9 mouse cellular contexts compared by ENCODE assay signal in the genomic region with DNA sequence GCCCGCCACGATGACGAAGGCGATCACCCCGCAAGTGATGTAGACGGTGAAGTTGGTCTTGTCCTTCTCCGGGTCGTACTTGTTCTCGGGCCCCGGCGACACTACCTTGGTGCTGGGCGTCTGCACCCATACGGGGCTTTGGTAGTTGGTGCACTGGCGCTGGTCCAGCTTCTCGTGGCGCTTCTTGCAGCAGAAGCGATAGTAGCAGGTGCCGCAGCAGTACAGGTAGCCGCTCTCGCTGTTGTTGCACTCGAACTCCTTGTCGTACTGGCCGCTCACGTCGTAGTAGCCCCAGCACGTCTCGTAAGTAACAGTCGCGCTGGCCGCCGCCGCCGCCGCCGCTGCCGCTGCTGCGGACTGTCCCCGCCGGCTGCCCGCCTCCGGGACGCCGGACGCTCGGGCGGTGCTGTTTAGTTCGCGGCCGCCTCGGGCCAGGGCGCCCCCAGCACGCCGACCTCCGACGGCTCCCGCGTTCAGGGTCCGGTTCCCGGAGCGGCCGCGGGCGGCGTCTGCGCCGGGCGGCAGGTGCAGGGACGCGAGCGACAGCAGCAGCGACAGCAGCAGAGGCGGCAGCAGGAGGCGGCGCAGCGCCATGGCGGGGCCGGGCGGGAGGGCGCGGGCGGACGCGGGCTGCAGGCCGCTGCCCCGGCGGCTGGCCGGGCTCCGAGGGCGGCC. TPM values are rescaled to one million over a fixed set of nuclear protein-coding genes. Genes with fewer than 3 reads are reported as not detected.
DNase-seq lines count a peak whose midpoint lies in the region; ATAC-seq and TF ChIP-seq lines count a peak whose summit lies in the region.
"Had no signal": no experiment of that assay in that cellular context is flagged by ENCODE, and none has a peak within 500 bp of the region (broad histone marks: within the 10 kb centered on the region; RNA-seq: fewer than 3 reads in every experiment).

Shisa6 (minus strand) TSS at position 594 of the 675 bp plus-strand sequence.

- H3K9me3 ChIP-seq in heart, embryonic 10.5 days, result no peaks in the 10 kb centered on the region
- H3K9me3 ChIP-seq in forebrain, embryonic 12.5 days, result no peaks in the 10 kb centered on the region
- H3K9me3 ChIP-seq in kidney, postnatal 0 days (replicated peaks; ENCODE audit: low read length), result no peaks in the 10 kb centered on the region
- H3K9me3 ChIP-seq in liver, embryonic 16.5 days (replicated peaks; ENCODE audit: control insufficient read depth, low read length), result no peaks in the 10 kb centered on the region
- H3K9me3 ChIP-seq in stomach, embryonic 15.5 days, result no peaks in the 10 kb centered on the region

- ATAC-seq in forebrain, embryonic 12.5 days (ENCODE audit: low FRiP score), result peak; percentile 74
- ATAC-seq in kidney, postnatal 0 days (replicated peaks; ENCODE audit: low FRiP score, low read depth), result peak; percentile 27; the same call in 1 of the 2 replicates
- ATAC-seq in liver, embryonic 16.5 days (ENCODE audit: low read depth), result no peak
- ATAC-seq in stomach, embryonic 15.5 days (ENCODE audit: insufficient read depth, low FRiP score, low read depth), result peak; percentile 12; the same call in 1 of the 2 replicates

- peak within 1 kb of the TSS; percentile 68 for H3K9ac ChIP-seq in forebrain, embryonic 12.5 days
- peak within 1 kb of the TSS; percentile 23; the same call in 1 of the 2 replicates for H3K9ac ChIP-seq in kidney, postnatal 0 days (ENCODE audit: low read depth, low read length)
- no peak within 1 kb of the TSS for H3K9ac ChIP-seq in liver, embryonic 16.5 days (ENCODE audit: low read depth, low read length)
- no peak within 1 kb of the TSS for H3K9ac ChIP-seq in stomach, embryonic 15.5 days

- H3K36me3 ChIP-seq in heart, embryonic 10.5 days, result no peaks in the 10 kb centered on the region
- no peaks in the 10 kb centered on the region for H3K36me3 ChIP-seq in forebrain, embryonic 12.5 days (replicated peaks)
- H3K36me3 ChIP-seq in kidney, postnatal 0 days (ENCODE audit: insufficient read depth, low read length), result no peaks in the 10 kb centered on the region
- H3K36me3 ChIP-seq in liver, embryonic 16.5 days (ENCODE audit: control insufficient read depth, insufficient read depth), result no peaks in the 10 kb centered on the region
- H3K36me3 ChIP-seq in stomach, embryonic 15.5 days, result no peaks in the 10 kb centered on the region

- H3K4me1 ChIP-seq in heart, embryonic 10.5 days, result peaks cover 29% of the 10 kb centered on the region
- H3K4me1 ChIP-seq in forebrain, embryonic 12.5 days, result peaks cover 19% of the 10 kb centered on the region
- peaks cover 7% of the 10 kb centered on the region; the same call in 1 of the 2 replicates for H3K4me1 ChIP-seq in kidney, postnatal 0 days (replicated peaks; ENCODE audit: insufficient read depth, low read length)
- H3K4me1 ChIP-seq in liver, embryonic 16.5 days (ENCODE audit: control insufficient read depth, low read depth, low read length), result no peaks in the 10 kb centered on the region
- peaks cover 5% of the 10 kb centered on the region; the same call in 1 of the 2 replicates for H3K4me1 ChIP-seq in stomach, embryonic 15.5 days

- peak within 1 kb of the TSS; percentile 93 for H3K4me2 ChIP-seq in forebrain, embryonic 12.5 days
- H3K4me2 ChIP-seq in kidney, postnatal 0 days (ENCODE audit: low read length), result peak within 1 kb of the TSS; percentile 85
- peak within 1 kb of the TSS; percentile 43 for H3K4me2 ChIP-seq in liver, embryonic 16.5 days (ENCODE audit: low read depth, low read length)
- peak within 1 kb of the TSS; percentile 95 for H3K4me2 ChIP-seq in stomach, embryonic 15.5 days

- H3K27ac ChIP-seq in heart, embryonic 10.5 days, result peak within 1 kb of the TSS; percentile 70
- H3K27ac ChIP-seq in forebrain, embryonic 12.5 days, result 0 out of 2 replicates have a peak within 1 kb of the TSS, but pooled peaks have one; percentile 31
- H3K27ac ChIP-seq in kidney, postnatal 0 days, result no peak within 1 kb of the TSS
- no peak within 1 kb of the TSS for H3K27ac ChIP-seq in liver, embryonic 16.5 days (ENCODE audit: low read length)
- H3K27ac ChIP-seq in stomach, embryonic 15.5 days, result no peak within 1 kb of the TSS

- H3K4me3 ChIP-seq in heart, embryonic 10.5 days, result peak within 1 kb of the TSS; percentile 77
- H3K4me3 ChIP-seq in forebrain, embryonic 12.5 days (replicated peaks), result peak within 1 kb of the TSS; percentile 67
- H3K4me3 ChIP-seq in kidney, postnatal 0 days (replicated peaks; ENCODE audit: low read depth, low read length), result peak within 1 kb of the TSS; percentile 44
- peak within 1 kb of the TSS; percentile 34 for H3K4me3 ChIP-seq in liver, embryonic 16.5 days (ENCODE audit: low read depth, low read length)
- H3K4me3 ChIP-seq in stomach, embryonic 15.5 days (replicated peaks), result peak within 1 kb of the TSS; percentile 56

- DNase-seq in heart, embryonic 10.5 days (ENCODE audit: low spot score), result no peak
- DNase-seq in heart, adult 9 months (ENCODE audit: low spot score in 2 of 2), result no peak
- peak; percentile 41 for DNase-seq in R1 (ENCODE audit: low read depth, low spot score)
- DNase-seq in kidney, postnatal 0 days (ENCODE audit: low spot score), result no peak
- DNase-seq in c-Kit-positive CD71-positive TER-119-positive erythroid progenitor cells, embryonic 14.5 days (ENCODE audit: low spot score), result no peak

- WGBS in heart, embryonic 10.5 days, result under 1% methylated on average over 79 of the region's 89 CpGs
- WGBS in forebrain, embryonic 12.5 days, result under 1% methylated on average over 83 of the region's 89 CpGs
- under 1% methylated on average over 82 of the region's 89 CpGs for WGBS in kidney, postnatal 0 days
- WGBS in liver, embryonic 16.5 days (ENCODE audit: insufficient replicate concordance), result 2% methylated on average over 71 of the region's 89 CpGs
- WGBS in stomach, embryonic 15.5 days, result 1% methylated on average over 76 of the region's 89 CpGs

- H3K27me3 ChIP-seq in heart, embryonic 10.5 days (ENCODE audit: insufficient read depth, poor library complexity, severe bottlenecking), result peaks cover 81% of the 10 kb centered on the region
- peaks cover 74% of the 10 kb centered on the region for H3K27me3 ChIP-seq in forebrain, embryonic 12.5 days
- H3K27me3 ChIP-seq in kidney, postnatal 0 days (ENCODE audit: insufficient read depth, low read length), result peaks cover 60% of the 10 kb centered on the region
- H3K27me3 ChIP-seq in liver, embryonic 16.5 days (ENCODE audit: control insufficient read depth, insufficient read depth, low read depth, low read length), result peaks cover 47% of the 10 kb centered on the region
- H3K27me3 ChIP-seq in stomach, embryonic 15.5 days (replicated peaks), result peaks cover 67% of the 10 kb centered on the region
- H3K27me3 ChIP-seq: Patski had no signal

- TF ChIP-seq CTCF in kidney, postnatal 0 days (IDR thresholded peaks at IDR 0.05; ENCODE audit: low read depth), result no peak

RNA-seq across cellular contexts. Expression of gene Shisa6, which starts in this region (rescaled TPM):
- polyA plus RNA-seq in heart, embryonic 10.5 days (2016; fragmentation: Nextera tagmentation; extraction: Ambion mirVana), result 0.20 and 0.22 TPM in 2 replicates
- 0.66 and 0.92 TPM in 2 replicates for polyA plus RNA-seq in forebrain, embryonic 12.5 days (2016; fragmentation: Nextera tagmentation; extraction: Ambion mirVana)
- 0.04 and 0.37 TPM in 2 replicates for polyA plus RNA-seq in kidney, postnatal 0 days (2015; fragmentation: Nextera tagmentation; extraction: Ambion mirVana)
- polyA plus RNA-seq in liver, embryonic 16.5 days (2015; fragmentation: Nextera tagmentation; extraction: Ambion mirVana), result not detected in 2 replicates
- polyA plus RNA-seq in stomach, embryonic 15.5 days (2015; fragmentation: Nextera tagmentation; extraction: Ambion mirVana), result 0.28 and 0.31 TPM in 2 replicates
- polyA plus RNA-seq: Patski had no signal

Comparison
In these comparisons a context has a peak if more than half of its experiments do, and no peak if none do; other contexts are left out.
1. Peak in ATAC-seq, H3K4me3 ChIP-seq, H3K27ac ChIP-seq, H3K9ac ChIP-seq and H3K4me2 ChIP-seq in forebrain, embryonic 12.5 days; RNA of the gene not detected or under 1 TPM.
2. Peak in ATAC-seq, H3K4me3 ChIP-seq, H3K9ac ChIP-seq and H3K4me2 ChIP-seq in kidney, postnatal 0 days; RNA of the gene not detected or under 1 TPM.
3. Peak in ATAC-seq, H3K4me3 ChIP-seq and H3K4me2 ChIP-seq in stomach, embryonic 15.5 days; RNA of the gene not detected or under 1 TPM.
4. H3K4me2 ChIP-seq: peak in every context shown above with its lines; median percentile 95 in stomach, embryonic 15.5 days; 93 in forebrain, embryonic 12.5 days; 85 in kidney, postnatal 0 days; 43 in liver, embryonic 16.5 days.